Mouse (Mus musculus): ENCODE data around the gene Ak9. TPM values are rescaled to one million over a fixed set of nuclear protein-coding genes. Genes with fewer than 3 reads are reported as not detected.

The Ak9 gene
- total RNA-seq (2022) = under 1 TPM; 0.17 to 0.45 (median 0.30) TPM

DNA sequence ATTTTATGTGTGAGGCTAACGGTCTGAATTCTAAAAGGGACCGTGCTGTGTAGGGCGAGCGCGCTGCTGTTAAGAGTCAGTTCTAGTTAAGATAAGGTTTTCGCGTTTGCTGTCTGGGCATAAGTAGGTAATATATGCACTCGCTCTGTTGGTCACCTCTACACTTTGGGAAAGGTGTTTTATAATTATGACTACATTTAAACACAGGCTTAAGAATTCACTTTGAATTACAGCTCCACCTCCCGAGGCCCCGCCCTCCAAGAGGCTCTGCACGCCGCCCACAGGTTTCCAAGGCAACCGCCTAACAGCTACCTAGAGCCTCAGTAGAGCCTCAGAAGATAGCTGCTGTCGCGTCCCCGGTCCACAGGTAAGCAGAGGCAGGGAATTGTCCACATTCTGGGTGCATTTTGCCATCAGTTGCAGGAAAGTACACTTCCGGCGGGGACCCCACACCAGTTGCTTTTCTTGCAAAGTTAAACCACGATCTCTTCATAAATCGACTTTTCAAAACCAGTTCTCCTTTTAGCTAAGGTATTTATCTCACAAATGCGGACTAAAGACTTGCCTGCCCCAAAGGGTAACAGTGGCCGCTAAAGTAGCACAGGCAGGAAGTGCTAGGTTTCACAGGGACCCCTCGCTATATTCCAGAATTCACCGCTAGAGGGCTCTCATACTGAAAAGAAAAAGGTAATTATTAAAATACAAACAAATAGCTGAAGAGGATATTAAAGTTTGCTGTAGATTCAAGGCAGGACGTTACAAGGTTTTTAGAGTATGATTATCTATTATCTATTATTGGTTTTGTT is at the start of gene Ak9:
TSS of gene Ak9 (plus strand) at position 342 of the 806 bp plus-strand sequence.
- DNase-seq (ENCODE audit: low spot score in 2 of 2) = peak; percentile 82

- no peak for DNase-seq (ENCODE audit: low spot score in 2 of 2)
Observed at GRCm38 (mm10) chr10:41260243-41261006, 43.4 kb upstream of the Ak9 start.

DNA sequence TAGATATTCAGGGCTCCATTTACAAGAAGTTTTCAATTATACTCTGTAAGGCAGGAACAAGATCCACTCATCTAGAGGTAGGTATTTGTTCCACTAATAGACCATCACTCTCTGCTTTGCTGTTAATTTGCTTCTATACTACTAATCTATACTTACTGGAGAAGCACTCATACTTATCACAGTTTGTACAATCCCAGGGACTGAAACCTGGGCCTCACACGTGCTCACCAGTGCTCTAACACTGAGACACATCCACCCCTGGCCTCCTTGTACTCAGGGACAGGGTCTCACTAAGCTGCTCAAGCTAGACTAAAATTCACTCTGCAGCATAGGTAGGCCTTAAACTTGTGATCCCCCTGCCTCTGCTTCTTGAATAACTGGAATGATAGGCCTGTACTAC is 42.6 kb upstream of the Ak9 start:
- no peak for DNase-seq (ENCODE audit: low spot score in 2 of 2)

- DNase-seq (ENCODE audit: low spot score in 2 of 2) = no peak
Observed at GRCm38 (mm10) chr10:41261889-41262288, 41.9 kb upstream of the Ak9 start.

- DNase-seq (ENCODE audit: low spot score in 2 of 2) = no peak
Observed at GRCm38 (mm10) chr10:41271860-41272259, 31.9 kb upstream of the Ak9 start.

DNA sequence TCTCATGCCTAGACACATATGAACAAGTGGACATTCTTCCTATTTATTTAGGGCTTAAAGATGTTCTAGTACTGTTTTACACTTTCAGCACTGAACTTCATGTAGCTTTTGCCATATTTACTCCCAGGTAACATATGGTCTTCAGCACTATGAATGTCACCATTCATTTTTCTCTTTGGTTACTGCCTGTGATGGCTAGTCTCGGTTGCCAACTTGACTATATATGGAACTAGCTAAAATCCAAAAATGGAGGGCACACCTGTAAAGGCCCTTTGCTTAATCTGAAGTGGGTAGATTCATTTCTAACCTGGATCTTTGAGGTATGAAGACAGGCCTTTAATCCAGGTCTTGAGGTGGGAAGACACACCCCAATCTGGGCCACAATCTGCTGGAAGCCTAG is 28.9 kb upstream of the Ak9 start:
- DNase-seq (ENCODE audit: low spot score in 2 of 2) = no peak

- no peak for DNase-seq (ENCODE audit: low spot score in 2 of 2)
Observed at GRCm38 (mm10) chr10:41278808-41279207, 25.0 kb upstream of the Ak9 start.

DNA sequence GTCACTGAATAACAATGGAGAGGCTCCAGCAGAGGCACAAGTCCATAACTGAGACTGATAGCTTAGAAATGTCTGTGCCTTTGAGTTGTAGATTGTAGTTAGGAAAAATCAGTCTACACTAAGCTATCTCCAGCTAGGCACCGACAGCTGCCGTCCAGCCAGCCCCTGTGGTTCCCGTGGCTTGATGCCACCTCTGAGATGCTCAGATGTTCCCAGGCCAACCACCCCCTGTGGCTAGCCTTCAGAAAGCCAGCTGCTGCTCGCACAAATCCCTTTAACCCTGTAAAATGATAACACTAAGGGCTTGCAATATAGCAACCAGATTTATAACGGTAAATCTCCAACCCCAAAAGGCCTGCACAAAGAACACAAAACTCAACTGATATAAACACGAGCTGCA is 23.6 kb upstream of the Ak9 start:
- DNase-seq (ENCODE audit: low spot score in 2 of 2) = no peak

- no peak for DNase-seq (ENCODE audit: low spot score in 2 of 2)
Observed at GRCm38 (mm10) chr10:41280796-41281195, 23.0 kb upstream of the Ak9 start.

DNA sequence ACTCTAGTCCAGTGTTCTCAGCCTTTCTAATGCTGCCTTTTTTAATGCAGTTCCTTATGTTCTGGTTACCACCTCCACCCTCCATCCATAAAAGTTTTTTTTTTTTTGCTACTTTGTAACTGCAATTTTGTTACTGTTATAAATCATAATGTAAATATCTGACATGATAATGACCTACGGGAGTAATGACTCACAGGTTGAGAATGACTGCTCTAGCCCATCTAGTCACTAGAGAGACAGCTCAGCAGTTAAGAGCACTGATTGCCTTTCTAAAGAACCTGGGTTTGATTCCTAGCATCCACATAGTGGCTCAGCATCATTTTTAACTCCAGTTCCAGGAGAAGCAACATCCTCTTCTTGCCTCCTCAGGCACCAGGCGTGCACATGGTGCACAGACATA is 21.7 kb upstream of the Ak9 start:
- no peak for DNase-seq (ENCODE audit: low spot score in 2 of 2)

DNA sequence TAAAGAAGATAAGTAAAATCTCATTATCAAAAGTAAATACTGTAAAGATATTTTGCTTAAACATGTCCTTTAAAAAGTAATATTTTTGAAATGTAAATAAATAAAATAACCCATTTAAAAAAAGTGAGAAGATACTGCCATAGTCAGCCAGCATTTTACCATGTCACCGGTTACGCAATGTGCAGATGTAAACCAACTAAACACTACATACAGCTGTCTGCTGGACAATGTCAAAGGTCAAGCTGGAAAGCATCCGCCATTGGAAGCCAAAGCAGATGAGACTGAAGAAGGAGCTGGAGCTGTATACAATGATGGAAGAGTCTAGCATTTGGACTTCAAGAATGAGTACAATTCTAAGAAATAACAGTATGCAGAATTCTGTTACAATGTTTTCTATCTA is 16.2 kb upstream of the Ak9 start:
- DNase-seq (ENCODE audit: low spot score in 2 of 2) = no peak

GRCm38 (mm10) chr10:41288074-41288473 is 15.7 kb upstream of the Ak9 start:
- no peak for DNase-seq (ENCODE audit: low spot score in 2 of 2)

- peak; percentile 83 to 93 for DNase-seq (ENCODE audit: low spot score in 2 of 2)
Observed at GRCm38 (mm10) chr10:41288771-41289415, 14.9 kb upstream of the Ak9 start.

DNA sequence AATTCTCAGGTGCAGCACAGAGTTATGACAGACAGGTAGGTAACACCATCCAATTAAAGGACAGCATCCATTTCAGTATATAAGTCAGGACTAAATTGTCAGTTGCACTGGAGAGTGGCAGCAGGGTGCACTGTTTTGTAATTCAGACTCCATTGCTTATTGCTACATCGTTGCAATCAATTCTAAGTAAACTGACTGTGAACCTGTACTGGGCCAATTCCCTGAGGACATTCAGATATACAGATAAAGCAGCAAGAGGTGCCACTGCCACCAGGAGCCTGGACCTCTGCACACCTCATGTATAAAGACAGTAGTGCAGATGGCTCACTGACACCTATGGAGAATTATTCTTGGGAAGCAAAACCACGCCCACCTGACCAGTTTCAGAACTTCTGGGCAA is 12.8 kb upstream of the Ak9 start:
- DNase-seq (ENCODE audit: low spot score in 2 of 2) = no peak

- no peak for DNase-seq (ENCODE audit: low spot score in 2 of 2)
Observed at GRCm38 (mm10) chr10:41293019-41293418, 10.8 kb upstream of the Ak9 start.

- no peak for DNase-seq (ENCODE audit: low spot score in 2 of 2)
Observed at GRCm38 (mm10) chr10:41294734-41295133, 9.0 kb upstream of the Ak9 start.

GRCm38 (mm10) chr10:41295145-41295544 is 8.6 kb upstream of the Ak9 start:
- peak in 1 of 2 experiments; percentile 20 for DNase-seq (ENCODE audit: low spot score in 2 of 2)

GRCm38 (mm10) chr10:41300161-41300560 is 3.6 kb upstream of the Ak9 start:
- no peak for DNase-seq (ENCODE audit: low spot score in 2 of 2)

DNA sequence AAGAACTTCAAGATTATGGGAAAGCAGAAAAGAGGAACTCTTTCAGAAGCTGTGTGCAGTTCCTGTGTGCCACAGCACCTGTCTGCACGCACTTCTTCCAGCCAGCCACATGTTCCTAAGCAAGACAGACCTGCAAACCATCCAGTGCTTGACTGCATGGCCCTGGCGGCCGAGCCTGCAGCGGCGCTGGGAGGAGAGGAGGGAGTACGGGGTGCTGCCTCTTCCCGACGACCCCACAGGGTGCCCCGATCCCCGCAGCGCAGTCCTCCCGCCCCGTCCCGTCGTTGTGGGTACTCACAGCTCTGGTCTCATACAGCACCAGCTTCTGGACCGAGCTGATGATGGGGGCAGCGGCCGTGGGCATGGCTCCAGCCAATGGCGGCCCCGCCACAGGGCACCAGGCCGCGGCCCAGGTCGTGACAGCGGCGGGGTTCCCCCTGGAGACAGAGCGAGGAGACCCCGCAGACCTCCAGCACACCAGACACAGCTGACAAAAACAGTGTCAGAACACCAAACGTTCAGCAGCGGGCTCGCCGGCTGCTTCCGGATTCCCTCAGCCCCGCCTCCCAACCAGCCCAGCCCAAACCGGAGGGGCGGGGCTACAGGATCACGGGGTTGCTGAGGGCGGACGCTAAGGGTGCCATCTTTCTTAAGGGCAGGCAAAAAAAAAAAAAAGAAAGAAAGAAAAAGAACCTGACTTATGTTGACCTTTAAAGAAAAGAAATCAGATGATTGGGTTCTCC is 920 bp upstream of the Ak9 start, which contains the start of gene Fig4:
TSS of gene Fig4 (minus strand) at position 572 of the 743 bp plus-strand sequence.
- peak; percentile 58 to 79 for DNase-seq (ENCODE audit: low spot score in 2 of 2)

GRCm38 (mm10) chr10:41304961-41305455 is 1.2 kb downstream of the Ak9 start:
- DNase-seq (ENCODE audit: low spot score in 2 of 2) = no peak

- no peak for DNase-seq (ENCODE audit: low spot score in 2 of 2)
Observed at GRCm38 (mm10) chr10:41308205-41308604, 4.4 kb downstream of the Ak9 start.

Measured in layer of hippocampus, adult 8-10 months (tissue).